Mouse (Mus musculus) 3T3-L1 (cell line): ENCODE measurements at regions not wholly inside any gene's neighbourhood (a gene's known extent, or its start where the extent isn't known, plus 50 kb on each side); places are given as distances from the start of the nearest gene placed in this dataset.
A peak's percentile ranks its signal among the peaks of the same experiment; 100 is the strongest.

Experiments
- DNase-seq: peaks from one replicate; pipeline ENCODE4 v3.0.0-alpha.2; 2015; ENCODE audit warnings: low read depth, low spot score

DNA sequence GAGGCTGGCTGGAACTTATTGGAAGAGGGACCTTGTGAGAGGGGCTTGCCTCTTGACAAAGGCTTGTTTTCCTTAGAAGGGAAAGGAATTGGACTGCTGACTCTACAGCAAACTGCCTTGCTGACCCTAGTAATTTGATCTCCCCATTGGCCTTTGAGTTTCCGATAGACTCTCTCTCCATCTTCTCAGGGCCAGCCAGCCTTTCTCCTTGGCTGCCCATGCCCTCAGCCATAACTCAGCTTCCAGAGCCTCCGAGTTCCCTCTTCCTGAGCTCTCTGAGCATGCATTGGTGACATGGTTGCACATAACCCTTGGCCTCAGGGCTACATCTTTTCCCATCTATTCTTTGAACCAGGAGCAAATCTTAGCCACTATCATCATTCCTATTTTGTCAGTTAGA lies 803.7 kb downstream of the Adgrl2 start:
- DNase-seq: no peak

DNA sequence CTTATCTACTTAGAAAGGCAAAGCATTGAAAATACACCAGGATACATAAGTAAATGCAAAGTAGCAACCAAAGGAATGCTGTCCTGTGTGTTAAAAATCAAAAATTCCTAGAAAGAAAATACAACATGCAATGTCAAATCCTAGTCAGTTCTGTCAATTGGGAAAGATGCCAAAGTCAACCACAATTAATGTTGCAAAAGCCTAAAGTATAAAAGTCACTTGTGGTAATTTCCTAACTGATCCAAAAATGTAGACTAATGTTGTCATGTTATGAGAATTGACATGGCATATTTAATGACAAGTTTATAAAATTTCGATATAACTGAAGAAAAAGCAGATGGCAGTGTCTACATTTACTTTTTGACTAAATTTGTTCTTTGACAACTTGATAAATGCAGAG lies 822.8 kb downstream of the Adgrl2 start:
- peak; percentile 20 for DNase-seq

- DNase-seq: no peak
These were observed 831.3 kb downstream of the Adgrl2 start for GRCm38 (mm10) chr3:148159059-148159458.

DNA sequence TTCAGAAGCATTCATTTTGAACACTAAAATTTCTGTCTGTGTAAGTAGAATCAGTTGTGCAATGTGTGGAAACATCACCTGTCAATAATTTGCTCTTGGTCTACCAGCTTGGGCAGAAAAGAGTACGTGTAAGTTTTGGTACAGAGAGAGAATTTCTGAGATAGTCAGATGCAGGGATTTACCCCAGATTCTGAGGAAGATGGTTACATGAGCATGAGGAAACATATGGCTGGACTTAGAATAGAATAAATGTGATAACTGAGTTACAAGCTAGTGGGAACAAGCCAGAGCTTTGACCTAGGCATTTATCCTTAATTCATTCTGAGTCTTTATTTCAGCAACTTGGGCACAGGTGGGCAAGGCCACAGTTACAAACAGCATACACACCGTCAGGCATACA lies 831.8 kb downstream of the Adgrl2 start:
- DNase-seq: no peak

GRCm38 (mm10) chr3:148143776-148144175 lies 846.6 kb downstream of the Adgrl2 start:
- DNase-seq: no peak

DNA sequence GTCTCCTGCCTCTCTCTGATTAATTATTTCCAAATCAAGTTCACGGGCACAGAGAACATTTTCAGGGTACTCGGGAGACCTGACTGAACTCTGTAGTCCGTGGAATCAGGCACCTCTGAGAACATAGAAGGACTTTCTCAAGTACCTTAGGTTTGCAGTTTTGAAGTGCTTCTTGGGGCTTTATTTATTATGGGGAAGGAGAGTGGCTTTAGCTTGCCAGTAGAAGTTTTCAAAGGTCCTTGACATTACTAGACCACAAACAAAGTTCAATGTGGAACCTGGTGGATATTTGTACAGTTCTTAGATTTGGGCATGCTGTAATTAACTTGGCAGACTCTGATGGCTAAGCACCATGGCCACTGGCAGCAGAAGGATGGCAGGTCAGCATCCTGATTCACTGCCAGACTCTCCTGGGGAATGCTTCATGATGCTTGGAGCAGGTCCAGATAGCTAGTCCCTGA lies 853.5 kb downstream of the Adgrl2 start:
- peak; percentile 35 for DNase-seq

- no peak for DNase-seq
These were observed 855.7 kb downstream of the Adgrl2 start for GRCm38 (mm10) chr3:148134646-148135045.

DNA sequence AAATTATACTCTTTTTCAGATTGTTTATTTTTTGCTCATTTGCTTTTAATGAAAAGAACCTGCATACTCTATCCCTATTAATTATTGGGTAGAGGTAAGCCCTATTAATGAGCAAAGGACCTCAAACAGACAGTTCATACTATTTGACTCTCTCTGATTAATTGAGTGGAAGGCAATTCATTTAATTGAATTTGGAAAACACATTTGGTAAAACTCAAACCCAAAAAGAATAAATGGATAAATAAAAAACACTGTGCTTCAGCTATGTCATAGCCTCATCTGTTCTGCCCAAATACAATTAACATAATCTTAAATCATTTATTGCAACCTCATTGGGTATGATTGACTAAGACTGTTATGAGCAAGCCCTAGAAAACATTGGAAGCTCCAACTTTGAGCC lies 874.8 kb downstream of the Adgrl2 start:
- DNase-seq: no peak

- DNase-seq: no peak
These were observed 878.2 kb downstream of the Adgrl2 start for GRCm38 (mm10) chr3:148112204-148112603.

DNA sequence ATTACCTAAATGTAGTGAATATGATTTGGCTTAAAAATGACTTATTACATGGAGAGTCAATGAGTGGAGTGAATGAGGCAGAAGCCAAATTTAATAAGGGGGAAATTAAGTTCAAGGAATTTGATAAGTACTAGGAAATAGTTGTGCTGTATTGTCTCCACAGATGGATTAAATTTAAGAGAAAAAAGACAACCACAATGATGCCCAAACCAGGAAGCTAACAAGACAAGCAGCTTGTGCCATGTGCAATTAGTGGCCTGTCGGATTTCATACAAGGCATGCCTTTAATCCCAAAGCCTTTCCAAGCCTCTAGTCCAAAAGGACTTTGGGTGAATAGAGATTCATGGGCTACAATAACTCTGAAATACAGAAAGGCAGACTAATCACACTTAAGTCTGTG lies 883.3 kb downstream of the Adgrl2 start:
- no peak for DNase-seq

- DNase-seq: no peak
These were observed 896.4 kb downstream of the Adgrl2 start for GRCm38 (mm10) chr3:148093930-148094329.

GRCm38 (mm10) chr3:148075841-148076240 lies 914.5 kb downstream of the Adgrl2 start:
- peak; percentile 30 for DNase-seq

GRCm38 (mm10) chr3:148066701-148067100 lies 923.7 kb downstream of the Adgrl2 start:
- no peak for DNase-seq

- no peak for DNase-seq
These were observed 934.3 kb downstream of the Adgrl2 start for GRCm38 (mm10) chr3:148056074-148056473.

GRCm38 (mm10) chr3:148052516-148052915 lies 937.8 kb downstream of the Adgrl2 start:
- DNase-seq: no peak

- no peak for DNase-seq
These were observed 942.1 kb downstream of the Adgrl2 start for GRCm38 (mm10) chr3:148048247-148048646.

DNA sequence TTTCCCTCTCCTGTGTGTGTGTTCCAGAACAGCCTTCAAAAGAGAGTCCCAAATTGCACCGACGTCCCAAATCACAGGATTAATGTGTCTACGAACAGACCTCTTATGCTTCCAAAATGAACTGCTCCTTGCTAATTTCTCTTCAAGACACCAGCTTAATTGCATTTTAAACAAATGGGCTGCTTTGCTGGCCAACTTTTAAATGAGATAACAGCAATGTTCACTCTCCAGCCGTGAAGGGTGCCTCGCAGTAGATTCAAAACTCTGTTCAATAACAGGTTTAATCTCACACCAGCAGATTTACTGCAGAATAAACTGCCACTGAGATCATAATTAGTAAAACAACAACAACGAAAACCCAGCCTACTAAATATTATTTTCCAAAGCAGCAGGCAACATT lies 957.8 kb downstream of the Adgrl2 start:
- DNase-seq: no peak

DNA sequence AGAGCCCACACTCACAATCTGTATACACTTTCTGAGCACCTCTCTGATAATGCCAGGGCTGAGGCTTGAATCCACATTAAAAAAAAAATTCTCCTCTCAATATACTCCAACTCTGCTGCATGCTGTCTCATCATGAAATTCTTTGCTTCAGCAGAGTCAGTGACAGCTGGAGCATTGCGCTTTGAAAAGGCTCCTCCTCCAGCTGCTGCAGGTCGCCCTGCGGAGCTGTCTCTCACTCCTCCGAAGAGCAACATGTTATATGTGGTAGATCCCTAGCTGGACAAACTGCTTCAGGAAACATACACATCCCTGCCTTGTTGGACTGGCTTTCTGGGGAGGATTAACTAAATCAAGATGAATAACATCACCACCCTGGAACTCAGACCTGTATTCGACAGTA lies 984.5 kb downstream of the Adgrl2 start:
- DNase-seq: no peak

DNA sequence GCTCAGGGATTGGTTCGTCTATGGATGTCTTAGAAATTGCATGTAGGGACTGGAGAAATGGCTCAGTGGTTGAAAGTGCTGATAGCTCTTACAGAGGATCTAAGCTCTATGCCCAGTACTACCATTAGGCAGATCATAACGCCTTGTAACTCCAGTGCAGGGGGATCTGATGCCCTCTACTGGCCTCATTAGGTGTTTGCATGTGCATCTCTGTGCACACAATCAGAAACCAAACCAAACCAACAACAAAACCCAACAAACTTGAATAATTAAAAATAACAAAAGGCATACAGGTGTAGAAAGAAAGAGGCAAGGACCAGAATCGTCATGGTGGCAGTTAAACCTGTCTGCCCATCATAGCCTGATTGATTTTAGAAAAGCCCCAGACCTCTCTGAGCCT lies 986.3 kb downstream of the Adgrl2 start:
- DNase-seq: peak; percentile 49

DNA sequence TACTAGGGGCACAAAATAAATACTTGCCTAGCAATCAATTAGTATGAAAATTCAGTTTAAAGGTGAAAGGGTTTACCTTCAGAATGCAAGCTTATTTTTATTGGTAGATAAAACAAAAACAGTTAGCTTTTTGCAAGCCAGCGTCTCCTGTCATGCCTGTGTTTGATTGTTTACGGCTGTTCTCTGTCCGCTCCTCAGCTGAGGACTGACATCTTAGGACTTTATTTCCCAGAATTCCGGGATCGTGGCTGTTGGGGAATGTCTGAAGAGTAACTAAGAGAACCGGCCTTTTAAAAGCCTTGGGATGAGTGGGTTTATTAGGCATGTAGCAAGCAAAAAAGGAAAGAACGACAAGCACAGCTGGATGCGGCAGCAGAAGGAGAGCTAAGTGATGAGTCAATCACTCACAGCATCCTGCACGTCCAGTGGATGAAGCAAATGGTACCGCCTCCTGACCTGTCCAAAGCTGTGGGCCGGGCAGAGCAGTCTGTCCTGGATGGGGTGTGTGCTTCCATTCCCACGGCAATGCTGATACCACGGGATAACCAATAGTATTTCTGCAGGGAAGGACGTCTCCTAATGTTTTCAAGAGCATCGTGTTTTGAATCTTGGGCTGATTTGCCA lies 990.9 kb downstream of the Adgrl2 start:
- DNase-seq: no peak

DNA sequence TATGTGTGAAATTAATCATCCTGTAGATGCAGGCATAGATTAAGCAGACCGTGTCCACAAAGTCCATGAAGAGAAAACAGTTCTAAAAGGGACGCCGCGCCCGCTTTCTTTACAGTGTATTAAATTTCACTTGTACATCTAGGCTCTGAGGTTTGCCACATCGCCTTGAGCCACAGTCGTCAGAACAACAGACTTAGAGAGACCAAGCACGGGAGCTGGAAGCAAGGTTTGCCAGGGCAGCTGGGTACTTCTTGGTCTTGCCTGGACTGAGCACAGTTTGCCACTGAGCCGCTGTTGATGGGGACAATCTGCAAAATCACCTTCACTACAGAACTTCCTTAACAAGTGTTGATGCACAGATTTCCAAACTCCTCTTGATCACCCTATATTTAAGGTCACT lies 998.6 kb downstream of the Adgrl2 start:
- no peak for DNase-seq

DNA sequence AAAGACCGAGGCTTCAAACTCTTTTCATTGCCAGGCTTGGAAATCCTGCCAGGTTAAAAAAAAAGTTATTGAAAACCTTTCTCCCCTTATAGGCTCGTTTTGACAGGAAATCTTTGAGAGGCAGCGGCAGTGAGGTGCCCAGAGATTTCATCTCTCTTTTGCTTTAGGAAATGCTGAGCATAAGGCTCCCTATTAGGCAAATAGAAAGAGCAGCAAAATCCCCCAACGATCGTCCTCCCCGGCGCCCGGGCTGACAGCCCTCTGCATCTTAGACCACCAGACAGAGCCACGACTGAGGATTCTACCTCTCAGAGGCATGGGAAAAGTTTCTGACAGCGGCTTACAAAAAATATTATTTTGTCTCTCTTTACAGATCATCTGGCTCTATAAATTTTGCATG lies 999.5 kb downstream of the Adgrl2 start:
- DNase-seq: no peak

GRCm38 (mm10) chr3:147982831-147983230 lies 1007.5 kb downstream of the Adgrl2 start:
- no peak for DNase-seq

- no peak for DNase-seq
These were observed 1008.7 kb downstream of the Adgrl2 start for GRCm38 (mm10) chr3:147981621-147982020.
